Mouse (Mus musculus): ENCODE data around the gene Pex11g. TPM values are rescaled to one million over a fixed set of nuclear protein-coding genes. Genes with fewer than 3 reads are reported as not detected.
A peak's percentile ranks its signal among the peaks of the same experiment; 100 is the strongest.

Pex11g gene
- polyA plus RNA-seq (2015; fragmentation: Nextera tagmentation; extraction: Ambion mirVana), result 5.2 and 5.8 TPM in 2 replicates

DNA sequence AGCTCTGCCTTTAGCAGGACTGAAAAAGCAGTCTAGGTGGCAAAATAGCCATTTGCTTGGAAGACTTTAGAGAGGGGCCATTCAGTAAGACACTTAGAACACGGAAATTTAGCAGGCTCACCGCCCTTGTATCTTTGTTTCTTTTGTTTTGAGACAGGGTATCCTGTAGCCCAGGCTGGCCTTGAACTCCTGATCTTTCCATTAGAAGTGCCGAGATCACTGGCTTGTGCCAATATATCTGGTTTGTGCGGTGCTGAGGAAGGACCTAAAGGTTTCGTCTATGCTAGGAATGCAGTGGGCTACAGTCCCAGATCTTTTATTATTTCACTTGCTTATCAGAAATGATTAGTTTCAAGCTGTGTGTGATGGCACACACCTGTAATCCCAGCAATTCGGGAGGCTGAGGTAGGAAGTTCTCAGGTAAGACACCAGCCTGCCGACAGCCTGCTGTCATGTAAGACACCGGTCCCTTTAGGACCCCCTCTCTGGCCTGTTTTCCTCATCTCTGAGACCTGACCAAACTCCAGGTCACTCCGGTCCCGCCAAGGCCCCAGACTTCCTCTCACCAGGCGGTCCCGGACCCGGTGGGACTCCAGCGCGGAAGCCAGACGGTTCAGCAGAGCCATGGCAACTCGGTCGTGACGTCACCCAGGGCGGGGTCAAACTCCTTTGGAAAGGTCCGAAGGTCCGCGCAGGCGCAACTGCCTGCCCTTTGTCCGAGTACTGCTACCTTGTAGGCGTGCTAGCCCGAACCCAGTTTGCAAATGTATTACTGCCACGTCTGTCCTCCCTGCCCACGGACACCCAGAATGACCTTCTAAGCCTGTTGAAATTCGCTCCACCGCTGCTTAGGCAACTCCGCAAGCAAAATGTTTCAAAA, at the start of gene Pex11g:
Pex11g (minus strand) TSS at position 675 of the 880 bp plus-strand sequence.
- H3K9ac ChIP-seq, result peak within 1 kb of the TSS; percentile 58
- peaks cover 5% of the 10 kb centered on the region; the same call in 1 of the 2 replicates for H3K4me1 ChIP-seq (replicated peaks)
- peak within 1 kb of the TSS; percentile 59 for H3K27ac ChIP-seq
- peak; percentile 93 for ATAC-seq (replicated peaks; ENCODE audit: insufficient number of reproducible peaks, insufficient read depth, low FRiP score, low read depth)
- H3K27me3 ChIP-seq, result no peaks in the 10 kb centered on the region
- no peaks in the 10 kb centered on the region for H3K36me3 ChIP-seq
- H3K4me2 ChIP-seq, result peak within 1 kb of the TSS; percentile 71
- no peaks in the 10 kb centered on the region for H3K9me3 ChIP-seq (replicated peaks)
- peak within 1 kb of the TSS; percentile 53 for H3K4me3 ChIP-seq
- WGBS, result 5% methylated on average over 32 of the region's 32 CpGs

DNA sequence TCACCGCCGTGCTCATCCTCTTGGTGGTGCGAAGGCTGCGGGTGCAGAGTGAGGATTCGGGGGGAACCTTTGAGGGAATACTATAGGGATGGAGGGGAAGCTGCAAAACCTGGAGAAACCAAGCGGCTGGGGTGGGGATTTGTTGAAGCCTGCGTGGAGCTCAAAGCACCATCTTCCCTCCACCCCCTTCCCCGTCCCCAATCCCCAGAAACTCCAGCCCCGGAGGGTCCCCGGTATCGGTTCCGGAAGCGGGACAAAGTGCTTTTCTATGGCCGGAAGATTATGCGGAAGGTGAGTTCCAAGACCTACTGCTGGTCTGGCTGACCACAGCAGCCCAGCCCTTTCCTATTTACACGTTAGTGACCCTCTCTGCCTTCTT, 49.6 kb upstream of the Pex11g start:
- H3K4me3 ChIP-seq, result peak overlapping the region; percentile 65
- peak overlapping the region; percentile 98 for H3K4me2 ChIP-seq
- no peaks in the 10 kb centered on the region for H3K9me3 ChIP-seq (replicated peaks)
- H3K27me3 ChIP-seq, result no peaks in the 10 kb centered on the region
- peak overlapping the region; percentile 64 for H3K9ac ChIP-seq
- H3K4me1 ChIP-seq (replicated peaks), result peaks cover 15% of the 10 kb centered on the region
- no peak; the same call in 1 of the 2 replicates for ATAC-seq (replicated peaks; ENCODE audit: insufficient number of reproducible peaks, insufficient read depth, low FRiP score, low read depth)
- 4% methylated on average over 16 of the region's 16 CpGs for WGBS
- H3K36me3 ChIP-seq, result peaks cover 11% of the 10 kb centered on the region; the same call in 1 of the 2 replicates
- peak overlapping the region; percentile 39 for H3K27ac ChIP-seq

DNA sequence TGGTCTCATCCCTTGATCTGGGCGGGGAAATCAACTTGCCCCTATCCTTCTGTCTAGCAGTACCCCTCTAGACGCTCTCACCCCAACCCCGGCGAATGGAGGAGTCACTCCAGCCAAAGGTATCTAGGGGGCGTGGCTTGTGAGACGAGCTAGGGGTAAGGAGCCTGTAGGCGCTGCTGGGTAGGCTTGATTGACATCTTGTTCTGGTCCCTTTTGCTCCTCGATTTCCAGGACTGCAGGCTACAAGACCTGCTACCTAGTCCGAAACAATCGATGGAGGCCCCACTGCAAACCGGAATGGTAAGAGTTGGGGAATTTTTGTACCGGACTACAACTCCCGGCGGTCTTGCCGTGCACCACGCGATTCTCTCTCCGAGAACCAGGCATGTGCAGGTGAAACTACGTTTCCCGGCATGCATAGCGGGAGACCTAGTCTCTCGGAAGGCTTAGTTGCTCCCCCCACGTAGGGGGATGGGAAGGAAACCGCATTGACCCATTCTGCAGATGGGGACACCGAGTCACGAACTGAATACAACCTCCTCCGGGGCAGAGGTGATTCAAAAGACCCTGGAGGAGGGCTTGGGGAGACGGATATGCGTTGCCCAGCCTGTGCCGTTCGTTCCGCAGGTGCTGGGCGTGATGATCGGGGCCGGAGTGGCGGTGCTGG, 49.1 kb upstream of the Pex11g start:
- H3K9me3 ChIP-seq (replicated peaks), result no peaks in the 10 kb centered on the region
- H3K27me3 ChIP-seq, result no peaks in the 10 kb centered on the region
- H3K4me1 ChIP-seq (replicated peaks), result peaks cover 15% of the 10 kb centered on the region
- 1% methylated on average over 36 of the region's 36 CpGs for WGBS
- H3K36me3 ChIP-seq, result peaks cover 12% of the 10 kb centered on the region; the same call in 1 of the 2 replicates
- H3K4me3 ChIP-seq, result peak overlapping the region; percentile 65
- peak overlapping the region; percentile 64 for H3K9ac ChIP-seq
- H3K27ac ChIP-seq, result peak overlapping the region; percentile 77
- ATAC-seq (replicated peaks; ENCODE audit: insufficient number of reproducible peaks, insufficient read depth, low FRiP score, low read depth), result peak; percentile 81
- H3K4me2 ChIP-seq, result peak overlapping the region; percentile 98

DNA sequence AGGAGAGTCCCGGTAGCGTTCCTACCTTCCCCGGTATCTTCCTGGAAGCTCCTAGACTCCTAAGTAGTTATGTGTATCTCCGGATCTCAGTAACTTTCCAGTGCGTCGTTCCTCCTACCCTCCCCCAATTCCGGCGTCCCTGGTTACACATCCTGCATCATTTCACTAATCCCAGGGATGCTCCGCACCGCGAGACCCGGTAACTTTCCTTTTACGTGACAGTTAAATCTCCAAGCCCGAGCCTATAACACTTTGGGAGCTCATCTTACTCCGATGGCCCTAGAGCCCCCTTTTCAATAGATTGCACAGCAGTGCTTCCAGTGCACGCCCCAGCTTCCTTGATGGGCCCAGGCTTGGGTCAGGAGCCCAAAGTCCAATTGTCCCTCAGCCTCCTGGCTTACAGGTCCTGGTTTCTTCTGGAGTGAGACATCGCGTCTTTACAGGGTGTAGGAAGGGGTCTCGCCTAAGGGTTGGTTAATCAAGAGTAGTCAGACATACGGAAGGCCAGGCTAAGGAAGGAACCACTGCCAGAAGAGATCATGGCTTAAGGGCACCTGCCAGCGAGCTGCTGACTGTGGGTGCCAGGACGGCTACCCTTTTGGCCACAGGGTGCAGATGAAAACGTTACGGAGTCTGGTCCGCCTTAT, 48.4 kb upstream of the Pex11g start:
- ATAC-seq (replicated peaks; ENCODE audit: insufficient number of reproducible peaks, insufficient read depth, low FRiP score, low read depth), result peak; percentile 28
- whole genome bisulfite sequencing, result under 1% methylated on average over 25 of the region's 25 CpGs
- no peaks in the 10 kb centered on the region for H3K9me3 ChIP-seq (replicated peaks)

DNA sequence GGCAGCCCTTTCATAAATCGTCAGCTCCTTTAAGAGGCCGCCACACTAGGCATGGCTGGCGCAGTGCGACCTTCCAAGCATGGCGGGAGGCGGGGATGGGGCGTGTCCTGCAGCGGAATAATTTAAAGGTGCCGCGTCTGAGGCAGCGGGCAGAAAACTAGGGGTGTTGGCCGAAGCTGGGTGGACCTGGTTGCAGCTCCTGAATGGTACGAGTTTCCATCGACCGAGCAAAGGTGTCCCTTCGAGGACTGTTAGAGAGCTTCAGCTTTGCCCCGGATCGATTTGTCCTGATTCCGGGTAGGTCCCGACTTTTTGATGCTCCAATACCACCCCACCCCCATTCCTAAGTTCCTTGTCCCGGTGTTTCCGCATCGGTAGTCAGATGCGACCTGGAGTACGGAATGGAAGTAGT, 47.8 kb upstream of the Pex11g start, which contains the start of gene Pnpla6:
Pnpla6 (plus strand) TSS at position 125 of the 412 bp plus-strand sequence.
- peak within 1 kb of the TSS; percentile 98 for H3K4me2 ChIP-seq
- peak; percentile 64 for ATAC-seq (replicated peaks; ENCODE audit: insufficient number of reproducible peaks, insufficient read depth, low FRiP score, low read depth)
- H3K27me3 ChIP-seq, result no peaks in the 10 kb centered on the region
- H3K36me3 ChIP-seq, result peaks cover 22% of the 10 kb centered on the region; the same call in 1 of the 2 replicates
- WGBS, result under 1% methylated on average over 25 of the region's 25 CpGs
- H3K27ac ChIP-seq, result peak within 1 kb of the TSS; percentile 77
- peaks cover 15% of the 10 kb centered on the region for H3K4me1 ChIP-seq (replicated peaks)
- H3K9me3 ChIP-seq (replicated peaks), result no peaks in the 10 kb centered on the region
- peak within 1 kb of the TSS; percentile 65 for H3K4me3 ChIP-seq
- peak within 1 kb of the TSS; percentile 64 for H3K9ac ChIP-seq

More for the DNA sequence above, 48.4 kb upstream of the Pex11g start:
- Histone ChIP-seq H3K4me2 (peak overlapping the region; percentile 98), H3K27me3 (no peaks in the 10 kb centered on the region), H3K4me3 (peak overlapping the region; percentile 65), H3K9ac (peak overlapping the region; percentile 64), H3K27ac (peak overlapping the region; percentile 77), H3K36me3 (peaks cover 19% of the 10 kb centered on the region; the same call in 1 of the 2 replicates), H3K4me1 (replicated peaks) (peaks cover 15% of the 10 kb centered on the region)

DNA sequence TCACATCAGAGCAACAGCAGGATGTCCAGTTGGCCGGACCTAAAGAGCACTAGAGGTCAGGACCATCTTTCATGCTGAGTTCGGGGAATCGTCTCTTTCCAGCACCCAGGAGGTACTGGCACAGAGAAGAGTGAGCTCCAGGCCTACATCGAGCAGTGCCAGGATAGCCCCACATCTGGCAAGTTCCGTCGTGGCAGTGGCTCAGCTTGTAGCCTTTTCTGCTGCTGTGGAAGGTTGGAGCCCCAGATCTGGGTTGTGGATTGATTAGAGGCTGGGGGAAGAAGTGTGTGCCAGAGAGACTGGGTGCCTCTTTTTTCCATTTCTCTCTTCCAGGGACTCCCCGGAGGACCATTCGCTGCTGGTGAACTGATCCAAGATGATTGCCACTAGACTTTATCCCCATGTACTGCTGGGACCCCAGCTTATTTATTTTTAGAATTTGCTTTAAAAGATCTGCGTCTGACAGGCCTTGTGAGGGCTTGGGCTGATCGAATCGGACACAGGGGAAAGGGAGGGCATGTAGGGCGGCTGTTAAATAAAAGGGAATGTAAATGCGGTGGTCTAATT, 47.3 kb upstream of the Pex11g start:
- 34% methylated on average over 13 of the region's 13 CpGs for WGBS

DNA sequence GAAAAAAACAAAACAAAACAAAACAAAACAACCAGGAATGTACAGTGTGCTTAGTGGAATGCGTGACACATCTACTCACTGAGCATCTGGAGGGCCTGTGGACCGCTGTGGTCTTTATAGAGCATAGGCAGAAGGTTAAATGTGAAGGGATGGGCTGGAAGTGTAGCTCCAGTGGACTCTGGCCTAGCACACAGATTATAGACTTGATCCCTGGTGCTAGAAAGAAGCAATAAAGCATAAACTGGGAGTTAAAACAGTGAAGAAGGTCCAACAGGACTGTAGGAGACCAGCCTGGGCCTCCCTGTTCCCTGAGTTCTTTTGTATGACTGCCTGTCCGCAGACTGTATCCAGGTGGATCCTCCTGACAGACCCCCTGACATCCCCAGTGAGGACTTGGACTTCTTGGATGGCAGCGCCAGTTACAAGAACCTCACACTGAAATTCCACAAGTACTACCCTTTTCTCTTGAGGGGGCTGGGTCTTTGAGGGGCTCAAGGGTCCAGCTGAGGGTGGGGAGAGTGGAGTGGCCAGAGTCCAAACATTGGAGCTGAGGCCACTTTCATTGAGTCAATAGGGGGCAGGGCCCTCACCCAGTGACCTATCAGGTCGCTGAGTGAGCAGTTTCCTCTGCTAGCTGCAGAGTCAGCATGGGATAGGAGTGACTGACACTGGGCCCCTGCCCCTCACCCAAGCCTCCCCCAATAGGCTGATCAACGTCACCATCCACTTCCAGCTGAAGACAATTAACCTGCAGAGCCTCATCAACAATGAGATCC, 40.7 kb upstream of the Pex11g start:
- H3K9me3 ChIP-seq (replicated peaks), result no peaks in the 10 kb centered on the region
- H3K4me3 ChIP-seq, result no peak overlapping the region
- 78% methylated on average over 6 of the region's 6 CpGs for WGBS
- H3K4me2 ChIP-seq, result no peak overlapping the region
- no peak for ATAC-seq (replicated peaks; ENCODE audit: insufficient number of reproducible peaks, insufficient read depth, low FRiP score, low read depth)
- H3K27me3 ChIP-seq, result no peaks in the 10 kb centered on the region
- no peaks in the 10 kb centered on the region for H3K4me1 ChIP-seq (replicated peaks)
- H3K9ac ChIP-seq, result no peak overlapping the region
- H3K36me3 ChIP-seq, result peaks cover 57% of the 10 kb centered on the region
- H3K27ac ChIP-seq, result no peak overlapping the region

More for the DNA sequence above, 47.3 kb upstream of the Pex11g start:
- H3K4me2 ChIP-seq, result peak overlapping the region; percentile 98
- no peaks in the 10 kb centered on the region for H3K9me3 ChIP-seq (replicated peaks)
- ATAC-seq (replicated peaks; ENCODE audit: insufficient number of reproducible peaks, insufficient read depth, low FRiP score, low read depth), result no peak
- H3K27me3 ChIP-seq, result no peaks in the 10 kb centered on the region
- H3K36me3 ChIP-seq, result peaks cover 22% of the 10 kb centered on the region; the same call in 1 of the 2 replicates
- peak overlapping the region; percentile 34 for H3K9ac ChIP-seq
- peaks cover 15% of the 10 kb centered on the region for H3K4me1 ChIP-seq (replicated peaks)
- H3K27ac ChIP-seq, result 0 out of 2 replicates have a peak overlapping the region, but pooled peaks have one; percentile 11
- peak overlapping the region; percentile 65 for H3K4me3 ChIP-seq

DNA sequence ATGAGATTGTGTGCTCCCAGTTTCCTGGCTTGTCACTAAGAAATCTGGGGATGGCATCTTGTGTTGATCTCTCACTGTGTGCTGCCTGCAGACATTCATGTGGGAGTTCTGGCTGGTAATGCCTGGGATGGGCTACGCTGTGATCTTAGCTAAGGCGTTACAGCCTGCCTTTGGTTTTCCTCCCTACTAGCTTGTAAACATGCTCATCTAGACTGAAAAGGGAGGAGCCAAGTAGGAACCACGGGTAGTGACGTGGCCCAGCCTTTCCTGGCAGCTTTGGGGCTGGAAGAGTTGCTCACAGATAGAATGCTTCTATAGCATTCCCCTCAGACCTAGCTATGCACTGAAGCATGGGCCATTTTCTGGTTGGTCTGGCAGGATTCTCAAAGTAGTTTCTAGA, 34.7 kb upstream of the Pex11g start:
- Histone ChIP-seq H3K9ac (no peak overlapping the region), H3K27me3 (no peaks in the 10 kb centered on the region), H3K9me3 (replicated peaks) (no peaks in the 10 kb centered on the region), H3K4me2 (no peak overlapping the region), H3K36me3 (peaks cover 18% of the 10 kb centered on the region), H3K4me1 (replicated peaks) (peaks cover 12% of the 10 kb centered on the region), H3K4me3 (no peak overlapping the region), H3K27ac (no peak overlapping the region)
- ATAC-seq (replicated peaks; ENCODE audit: insufficient number of reproducible peaks, insufficient read depth, low FRiP score, low read depth), result no peak
- WGBS, result 72% methylated on average over 4 of the region's 4 CpGs

DNA sequence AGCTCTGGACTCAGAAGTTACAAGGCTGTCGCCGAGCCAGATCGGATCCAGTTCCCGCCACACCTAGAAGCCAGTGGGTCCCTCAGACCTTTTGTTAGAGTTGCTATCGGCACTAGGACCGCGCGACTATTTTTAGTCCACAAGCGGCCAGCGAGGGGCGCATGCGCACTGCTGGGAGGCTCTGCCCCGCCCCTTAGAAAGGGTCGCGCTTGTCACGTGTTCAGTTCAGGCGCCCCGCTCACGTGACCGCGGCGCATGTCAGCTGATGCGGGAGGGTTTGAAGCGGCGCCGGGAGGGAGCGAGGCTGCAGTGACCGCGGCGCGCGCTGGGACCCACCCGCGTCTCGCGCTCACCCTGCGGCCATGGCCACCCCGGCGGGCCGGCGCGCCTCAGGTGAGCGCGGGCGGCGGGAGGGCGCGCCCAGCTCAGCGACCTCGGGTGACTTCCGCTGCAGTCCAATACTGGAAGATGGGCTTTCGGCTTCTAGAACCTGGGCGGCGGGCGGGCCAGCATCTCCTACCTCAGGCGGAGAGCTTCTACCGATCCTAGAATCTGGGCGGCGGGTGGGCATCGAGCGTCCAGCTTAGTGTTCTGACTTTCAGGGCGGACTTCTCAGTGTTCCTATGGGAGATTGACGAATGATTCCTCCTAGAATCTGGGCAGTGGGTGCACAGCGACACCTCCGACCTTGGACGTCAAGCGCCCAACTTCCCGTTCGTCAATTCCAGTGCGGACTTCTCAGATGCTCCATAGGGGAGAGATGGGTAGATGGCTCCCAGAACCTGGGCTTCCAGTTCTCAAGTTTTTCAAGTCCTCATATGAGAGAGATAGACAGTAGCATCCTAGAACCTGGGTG, 33.0 kb upstream of the Pex11g start, which contains the start of gene Mcoln1:
Mcoln1 (plus strand) TSS at position 223 of the 856 bp plus-strand sequence.
- no peaks in the 10 kb centered on the region for H3K27me3 ChIP-seq
- H3K9me3 ChIP-seq (replicated peaks), result no peaks in the 10 kb centered on the region
- H3K9ac ChIP-seq, result peak within 1 kb of the TSS; percentile 91
- WGBS, result under 1% methylated on average over 69 of the region's 70 CpGs
- peak within 1 kb of the TSS; percentile 84 for H3K4me2 ChIP-seq
- H3K4me1 ChIP-seq (replicated peaks), result peaks cover 12% of the 10 kb centered on the region
- peak within 1 kb of the TSS; percentile 84 for H3K4me3 ChIP-seq
- H3K36me3 ChIP-seq, result peaks cover 18% of the 10 kb centered on the region
- peak within 1 kb of the TSS; percentile 92 for H3K27ac ChIP-seq
- peak; percentile 89 for ATAC-seq (replicated peaks; ENCODE audit: insufficient number of reproducible peaks, insufficient read depth, low FRiP score, low read depth)
